Mouse (Mus musculus) thymus, postnatal 0 days (tissue): ENCODE measurements around the gene Cdkal1. TPM values are rescaled to one million over a fixed set of nuclear protein-coding genes. Genes with fewer than 3 reads are reported as not detected.

Experiments used
- DNase-seq: peaks from one replicate; pipeline ENCODE4 v3.0.0-alpha.2; 2015; ENCODE audit warnings: low spot score
- polyA plus RNA-seq: library from polyadenylated mRNA; unstranded; fragments of >200 nt; fragmentation: Nextera tagmentation; extraction: Ambion mirVana; gene quantifications from 2 replicates; pipeline ENCODE4 v1.2.1, GENCODE M21; 2015

The Cdkal1 gene
- 31.5 and 31.9 TPM in 2 replicates for polyA plus RNA-seq

DNA sequence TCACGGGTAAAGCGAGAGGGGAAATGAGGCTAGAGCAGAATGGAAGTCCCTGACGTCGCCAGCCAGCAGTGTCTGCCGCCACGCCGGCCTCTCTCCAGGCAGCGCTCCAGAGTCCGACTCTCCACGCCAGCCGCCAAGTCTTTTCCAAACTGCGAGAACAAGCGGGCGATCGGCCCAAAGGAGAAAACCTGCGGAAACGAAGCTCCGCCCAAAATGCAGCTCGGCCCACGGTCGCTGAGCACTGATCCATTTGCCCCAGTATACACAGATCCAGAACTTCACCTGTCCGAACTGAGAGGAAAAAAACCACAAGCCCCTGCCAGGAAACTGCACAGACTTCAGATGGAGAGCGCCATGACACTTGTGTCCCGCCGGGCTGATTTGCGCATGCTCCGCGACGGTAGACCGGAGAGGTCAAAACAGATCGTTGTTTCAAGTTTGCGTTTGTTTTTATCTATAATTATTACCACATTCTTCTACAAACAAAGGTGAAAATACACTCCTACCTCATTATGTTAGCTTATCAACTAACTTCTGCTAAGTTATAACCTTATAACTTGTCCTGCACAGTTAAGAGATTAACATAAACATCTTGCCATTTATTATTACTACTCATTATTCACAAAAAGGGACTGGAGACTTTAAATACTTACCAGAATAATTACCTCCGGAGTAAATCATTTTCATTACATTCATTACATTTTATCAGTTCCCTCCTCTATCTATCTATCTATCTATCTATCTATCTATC lies at the start of gene Cdkal1:
Gene Cdkal1 (minus strand): TSS at position 394 of the 751 bp plus-strand sequence.
- peak; percentile 82 for DNase-seq

DNA sequence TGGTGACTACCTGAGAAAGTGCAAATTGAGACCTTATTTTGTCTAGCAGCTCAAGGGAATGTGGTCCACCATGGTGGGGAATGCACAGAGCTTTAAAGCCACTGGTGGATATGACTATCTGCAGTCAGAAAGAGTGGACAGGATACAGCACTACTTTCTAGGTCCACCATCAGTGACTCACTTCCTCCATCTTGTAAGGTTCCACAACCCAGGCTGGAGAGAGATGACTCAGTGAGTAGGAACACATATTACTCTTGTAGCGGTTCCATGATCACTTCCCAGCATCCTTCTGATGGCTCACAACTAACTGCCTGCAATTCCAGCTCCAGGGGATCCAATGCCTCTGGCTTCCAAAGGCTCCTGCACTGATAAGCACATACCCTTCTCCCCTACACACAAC lies 47.9 kb upstream of the Cdkal1 start:
- no peak for DNase-seq

DNA sequence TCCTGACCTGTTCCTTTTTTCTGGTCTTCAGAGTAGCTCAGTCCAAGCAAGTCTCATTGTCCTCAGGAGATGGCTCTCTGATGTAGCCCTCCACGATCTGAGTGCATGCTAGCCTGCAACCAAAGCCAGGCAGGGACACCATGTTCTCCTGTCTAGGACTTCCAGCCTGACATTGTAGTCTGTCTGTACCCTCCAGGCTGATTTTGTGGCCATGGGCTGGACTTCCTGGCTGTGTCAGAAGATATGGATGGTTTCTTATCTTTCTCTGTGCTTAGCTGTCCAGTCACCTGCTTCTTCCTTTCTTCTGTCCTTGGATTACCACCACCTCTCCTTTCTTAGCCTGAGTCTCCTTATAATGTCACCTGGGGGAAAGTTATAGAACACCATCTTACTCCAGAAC lies 47.2 kb upstream of the Cdkal1 start:
- no peak for DNase-seq

DNA sequence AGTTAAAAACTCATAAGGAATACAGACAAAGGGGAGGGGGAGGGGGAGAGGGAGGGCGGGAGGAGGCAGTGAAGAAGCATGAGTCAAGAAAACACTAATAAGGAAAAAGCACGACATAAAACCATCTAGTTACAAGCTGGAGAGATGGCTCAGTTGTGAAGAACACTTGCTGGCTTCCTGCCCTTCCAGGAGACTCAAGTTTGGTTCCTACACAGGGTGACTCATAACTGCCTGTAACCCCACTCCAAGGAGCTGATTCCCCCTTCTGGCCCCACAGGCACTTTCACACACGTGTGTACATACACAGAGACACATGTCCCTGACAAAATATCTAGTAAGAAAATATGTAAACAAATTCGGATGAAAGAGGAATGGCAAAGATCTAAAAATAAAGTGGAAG lies 46.2 kb upstream of the Cdkal1 start:
- DNase-seq = no peak

DNA sequence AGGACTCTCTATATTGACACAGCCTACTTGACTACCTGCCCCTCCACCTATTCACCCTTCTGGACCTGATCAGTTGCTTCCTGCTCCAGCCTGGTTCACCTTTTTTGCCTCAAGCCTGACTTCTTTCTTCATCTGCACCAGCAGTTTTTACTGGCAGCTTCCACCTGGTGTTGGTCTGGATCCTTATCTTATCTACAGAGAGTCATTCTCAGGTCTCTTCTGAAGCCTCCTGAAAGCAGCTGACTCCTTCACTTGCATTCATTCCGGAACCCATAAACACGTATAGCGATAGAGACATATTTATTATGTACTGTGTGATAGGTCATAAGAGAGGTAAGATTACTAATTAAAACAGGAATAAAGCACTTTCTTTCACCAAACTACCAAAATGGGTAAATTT lies 11.3 kb upstream of the Cdkal1 start:
- DNase-seq = no peak

DNA sequence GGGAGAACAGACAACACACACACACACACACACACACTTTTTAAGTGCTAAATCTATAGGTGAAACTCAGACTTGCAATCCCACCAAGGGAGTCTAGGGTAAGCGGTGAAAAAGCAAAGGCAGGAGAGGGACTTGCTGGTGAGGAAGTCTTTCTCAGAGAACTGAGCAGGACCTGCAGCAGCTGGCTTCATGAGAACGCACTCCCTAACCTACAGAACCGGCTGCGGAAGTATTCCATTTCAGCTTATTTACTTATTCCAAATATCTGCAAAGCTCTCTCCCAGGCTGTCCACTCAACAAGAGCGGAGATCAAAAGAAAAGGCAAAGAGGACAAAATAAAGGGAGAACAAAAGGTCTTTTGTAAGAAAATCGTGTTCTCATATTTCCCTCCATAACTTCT lies 8.9 kb upstream of the Cdkal1 start:
- no peak for DNase-seq

DNA sequence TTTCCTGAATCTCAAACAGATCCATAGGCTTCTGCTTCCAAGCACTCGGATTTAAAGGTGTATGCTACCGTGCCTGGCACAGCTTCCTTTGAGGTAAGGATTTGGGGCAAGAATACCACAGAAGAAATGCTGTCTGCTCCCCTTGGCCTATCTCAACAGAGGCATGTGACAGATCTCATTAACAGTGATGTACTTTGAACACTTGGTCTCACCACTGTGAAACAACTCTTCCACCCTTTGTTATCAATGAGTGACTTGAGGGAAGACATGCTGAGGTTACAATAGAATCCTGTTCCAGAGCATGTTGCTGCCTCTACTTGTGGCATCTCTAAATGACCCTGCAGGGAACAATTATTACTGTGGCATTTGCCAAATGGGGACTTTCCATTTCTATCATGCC lies 4.6 kb upstream of the Cdkal1 start:
- DNase-seq = no peak

DNA sequence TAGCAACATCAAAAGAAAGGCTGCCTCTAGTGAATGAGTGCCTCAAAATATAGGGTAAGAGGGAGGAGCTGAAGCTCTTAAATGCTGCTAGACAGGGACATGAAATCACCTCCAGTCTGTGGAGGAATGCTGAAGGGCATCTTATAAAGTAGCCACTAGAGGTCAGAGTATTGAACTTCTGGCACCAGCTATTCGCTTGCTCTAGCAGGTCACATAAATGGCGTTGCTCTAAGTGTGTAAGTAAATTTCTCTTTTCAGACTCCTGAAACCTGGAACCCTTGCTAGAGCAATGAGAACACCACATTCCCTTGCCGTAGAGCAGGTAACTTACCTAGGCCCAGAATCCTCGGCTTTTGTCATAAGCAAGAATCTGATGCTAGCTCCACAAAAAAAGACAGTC lies 2.0 kb upstream of the Cdkal1 start:
- DNase-seq = peak; percentile 43

DNA sequence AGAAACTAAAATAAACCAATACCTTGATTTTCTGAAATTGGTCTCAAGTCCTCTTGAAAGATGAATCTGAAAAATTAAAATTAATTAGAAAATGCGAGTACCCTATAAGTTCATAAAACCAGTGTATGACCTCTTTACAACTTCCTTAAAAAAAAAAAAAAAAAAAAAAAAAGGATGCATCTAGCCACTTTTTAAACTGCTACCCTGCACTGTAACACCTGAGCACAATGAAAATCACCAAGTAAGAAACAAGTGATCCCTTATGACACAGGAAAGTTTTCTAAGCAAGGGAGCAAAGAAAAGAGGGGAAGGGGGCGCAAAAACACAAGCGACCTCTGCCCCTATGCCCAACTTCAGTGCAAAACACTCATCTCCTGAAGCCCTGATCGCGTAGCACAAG lies 598 bp downstream of the Cdkal1 start:
- no peak for DNase-seq

DNA sequence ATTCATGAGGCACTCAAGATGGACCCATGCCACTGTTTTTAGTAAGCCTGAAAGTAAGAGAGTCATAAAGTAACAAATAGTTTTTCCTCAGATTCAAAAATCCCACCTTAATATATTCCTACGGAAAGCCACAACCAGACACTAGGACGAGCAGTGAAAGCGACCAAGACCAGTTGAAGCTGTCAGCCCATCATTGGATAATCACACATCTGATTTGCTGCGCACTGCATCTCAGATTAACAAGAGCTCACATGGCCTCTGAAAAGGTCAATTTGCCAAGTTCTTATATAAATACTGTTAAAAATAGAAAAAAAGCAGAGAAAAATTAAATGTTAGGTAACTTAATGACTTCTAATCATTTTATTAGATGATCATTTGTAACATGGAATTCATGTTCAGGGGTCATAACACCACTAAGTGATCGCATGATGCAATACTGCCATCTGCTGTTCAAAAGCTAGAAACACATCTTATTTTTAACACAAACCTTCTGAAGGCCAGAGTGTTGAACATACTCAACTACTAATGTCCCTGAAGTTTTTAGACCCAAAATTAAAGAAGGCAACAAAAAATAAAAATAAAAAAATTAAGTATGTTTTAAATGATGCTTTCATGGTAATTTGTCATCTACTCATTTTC lies 16.9 kb downstream of the Cdkal1 start:
- DNase-seq = peak; percentile 49

DNA sequence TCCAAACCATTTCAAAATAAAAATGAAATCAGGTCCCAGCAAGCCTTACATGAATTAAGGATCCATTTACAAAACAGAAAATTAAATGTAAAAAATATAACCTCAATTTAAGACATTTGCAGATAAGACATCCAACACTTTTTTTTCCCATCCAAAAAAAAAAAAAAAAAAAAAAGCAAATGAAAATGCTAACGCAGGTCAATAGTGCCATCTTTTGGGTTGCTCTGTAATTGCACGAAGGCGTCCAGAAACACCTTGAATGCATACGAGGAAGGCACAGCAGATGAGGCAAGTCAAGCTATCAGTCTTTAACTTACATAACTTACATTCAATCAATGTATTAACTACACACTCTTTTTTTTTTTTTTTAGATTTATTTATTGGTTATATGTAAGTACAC lies 20.3 kb downstream of the Cdkal1 start:
- peak; percentile 66 for DNase-seq

DNA sequence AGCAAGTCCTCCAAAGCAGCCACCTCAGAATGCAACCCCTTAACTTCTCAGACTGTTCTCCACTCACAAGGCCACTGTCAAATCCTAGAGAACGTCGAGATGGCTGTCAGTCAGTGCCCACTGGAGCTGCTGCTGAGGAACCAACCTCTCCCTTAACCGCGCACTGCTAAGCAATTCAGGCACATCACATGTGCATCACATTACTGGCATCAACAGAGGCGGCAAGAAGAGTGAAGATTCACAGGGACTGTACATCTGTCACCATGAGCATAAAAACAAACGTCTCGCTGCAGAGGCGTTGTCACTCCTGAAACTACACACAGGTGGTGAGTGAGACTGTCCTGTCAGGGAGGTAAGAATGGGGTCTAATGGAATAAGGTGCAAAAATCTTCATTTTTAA lies 21.7 kb downstream of the Cdkal1 start:
- no peak for DNase-seq

DNA sequence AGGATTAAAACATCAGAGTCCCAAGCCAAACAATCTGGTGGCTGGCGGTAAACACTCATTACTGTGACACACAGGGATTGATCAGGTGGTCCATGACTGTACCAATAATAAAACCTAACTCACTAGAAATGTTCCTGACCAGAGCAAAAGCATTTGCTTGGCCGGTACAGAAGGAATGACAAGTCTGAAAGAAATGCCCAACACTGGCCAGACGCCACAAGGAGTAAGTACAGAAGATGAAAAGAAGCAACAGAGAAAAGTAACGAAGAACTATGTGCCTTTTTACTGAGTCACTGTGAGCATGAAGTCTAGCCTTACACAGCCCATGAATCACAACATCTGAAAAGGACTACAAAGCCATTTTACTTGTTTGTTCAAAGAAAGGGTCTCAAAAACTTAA lies 24.3 kb downstream of the Cdkal1 start:
- DNase-seq = no peak

DNA sequence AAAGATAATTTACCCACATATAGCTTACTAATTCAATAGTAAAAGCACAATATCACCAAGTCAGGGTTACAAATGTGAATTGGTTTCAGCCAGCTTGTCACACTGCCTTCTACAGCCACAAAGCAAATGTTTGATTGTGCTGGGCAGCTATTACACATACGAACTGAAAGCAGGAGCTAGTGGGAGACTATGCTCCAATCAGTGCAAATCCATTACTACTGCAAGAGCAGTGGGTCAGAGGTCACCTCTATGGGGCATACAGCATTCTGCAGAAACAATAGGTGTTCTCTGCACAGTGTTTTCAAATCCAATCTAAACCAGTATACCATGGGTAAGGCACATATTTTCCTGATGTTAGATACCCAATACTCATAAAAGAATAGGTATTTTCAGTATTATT lies 27.4 kb downstream of the Cdkal1 start:
- no peak for DNase-seq

DNA sequence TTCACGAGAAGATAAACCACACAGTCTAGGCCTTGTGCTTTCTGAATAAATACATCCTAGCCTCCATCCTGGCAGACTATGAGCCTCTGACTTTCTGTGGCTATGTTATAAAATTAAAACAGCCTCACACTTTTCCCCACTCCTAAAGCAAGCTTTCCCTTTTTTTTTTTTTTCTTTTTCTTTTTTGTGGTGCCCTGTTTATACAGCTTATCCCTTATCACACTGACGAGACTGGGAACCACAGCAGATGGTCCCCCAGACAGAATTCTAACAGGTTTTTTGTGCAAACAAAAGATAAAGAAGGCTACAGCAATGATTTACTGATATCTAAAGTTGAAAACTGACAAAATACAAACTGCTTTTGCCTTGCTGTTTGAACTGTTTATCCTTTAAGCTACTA lies 29.0 kb downstream of the Cdkal1 start:
- DNase-seq = no peak

DNA sequence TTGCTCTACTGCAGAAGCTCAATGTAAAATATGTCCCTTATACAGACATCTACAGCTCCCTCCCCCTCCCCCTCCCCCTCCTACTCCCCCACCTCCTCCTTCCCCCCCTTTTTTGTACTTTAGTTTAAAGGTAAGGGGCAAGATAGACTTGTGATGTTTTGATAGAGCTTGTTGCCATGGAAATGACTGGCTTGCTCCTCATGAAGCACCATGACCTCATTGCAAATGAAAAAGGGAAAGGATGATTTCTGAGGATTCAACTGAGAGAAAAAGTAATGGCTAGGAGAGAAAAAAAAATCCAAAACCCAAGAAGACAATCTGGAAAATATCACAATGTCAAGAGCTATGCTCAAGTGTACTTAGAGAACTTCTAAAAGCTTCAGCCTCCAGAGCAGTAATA lies 29.4 kb downstream of the Cdkal1 start:
- DNase-seq = no peak

DNA sequence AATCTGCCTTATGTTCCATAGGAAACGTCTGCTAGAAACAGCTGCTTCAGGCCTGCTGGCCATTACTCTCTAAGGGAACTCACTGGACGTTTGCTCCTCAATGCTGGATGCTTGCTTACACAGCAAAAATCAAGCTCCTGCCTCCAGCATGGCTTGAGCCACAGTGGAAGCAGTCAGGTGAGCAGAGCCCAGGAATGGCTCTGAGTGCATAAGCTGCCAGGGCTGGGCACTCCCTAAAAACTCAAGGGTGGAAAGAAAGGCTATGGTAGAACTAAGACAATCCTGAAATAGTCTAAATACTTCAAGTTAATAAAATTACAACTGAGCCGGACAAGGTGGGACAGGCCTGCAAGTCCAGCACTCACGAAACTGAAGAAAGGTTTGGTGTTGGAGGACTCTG lies 30.7 kb downstream of the Cdkal1 start:
- no peak for DNase-seq

DNA sequence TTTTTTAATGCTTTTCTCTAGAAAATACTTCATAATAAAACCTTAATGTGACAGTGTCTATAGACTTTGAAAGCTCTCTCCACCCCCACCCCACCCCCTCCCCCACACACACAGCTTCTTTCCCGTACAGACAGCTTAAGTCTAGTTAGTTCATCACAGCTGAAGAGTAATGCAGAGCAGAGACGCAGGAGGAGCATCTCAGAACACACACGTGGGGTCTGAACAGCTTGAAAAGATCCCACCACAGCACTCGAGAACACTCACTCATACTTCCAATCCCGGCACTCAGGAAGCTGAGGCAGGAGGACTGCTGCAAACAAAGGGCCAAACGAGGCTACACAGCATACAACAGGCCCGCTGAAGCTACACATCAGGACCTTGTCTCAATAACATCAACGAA lies 31.1 kb downstream of the Cdkal1 start:
- no peak for DNase-seq

DNA sequence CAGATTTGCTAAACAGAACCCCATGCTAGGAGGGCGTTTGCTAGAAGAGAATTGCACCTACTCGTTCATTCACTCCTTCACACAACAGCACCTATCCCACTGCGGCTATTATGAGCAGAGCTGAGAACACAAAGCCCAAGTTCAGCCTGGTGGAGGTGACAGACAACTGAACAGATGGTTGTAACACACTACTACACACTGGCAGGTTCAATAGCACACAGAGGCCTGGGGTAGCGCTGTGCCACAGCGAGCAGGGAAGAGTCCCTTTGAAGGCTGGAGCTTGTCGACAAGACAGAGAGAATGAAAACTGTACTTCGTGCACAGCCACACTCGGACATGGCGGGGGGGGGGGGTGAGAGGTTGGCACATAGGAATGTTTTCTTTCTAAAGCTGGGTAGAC lies 31.6 kb downstream of the Cdkal1 start:
- DNase-seq = no peak

DNA sequence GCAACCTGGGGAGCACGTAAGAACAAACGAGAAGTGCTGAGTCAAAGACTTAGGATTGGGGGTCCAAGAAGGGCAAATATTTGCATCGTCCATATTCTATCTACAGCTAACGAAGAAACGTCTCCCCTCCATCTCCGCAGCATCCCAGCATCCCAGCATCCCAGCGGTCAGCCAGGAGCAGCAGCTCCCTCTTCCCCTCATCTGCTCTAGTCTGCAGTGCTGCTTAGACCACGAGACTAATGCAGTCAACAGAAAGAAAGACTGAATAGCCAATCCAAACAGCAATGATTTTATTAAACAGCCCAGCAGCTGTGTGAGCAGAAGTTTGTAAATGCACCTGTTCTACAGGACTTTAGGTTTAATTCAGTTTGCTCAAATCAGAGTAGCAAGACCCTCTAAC lies 32.0 kb downstream of the Cdkal1 start:
- DNase-seq = no peak

DNA sequence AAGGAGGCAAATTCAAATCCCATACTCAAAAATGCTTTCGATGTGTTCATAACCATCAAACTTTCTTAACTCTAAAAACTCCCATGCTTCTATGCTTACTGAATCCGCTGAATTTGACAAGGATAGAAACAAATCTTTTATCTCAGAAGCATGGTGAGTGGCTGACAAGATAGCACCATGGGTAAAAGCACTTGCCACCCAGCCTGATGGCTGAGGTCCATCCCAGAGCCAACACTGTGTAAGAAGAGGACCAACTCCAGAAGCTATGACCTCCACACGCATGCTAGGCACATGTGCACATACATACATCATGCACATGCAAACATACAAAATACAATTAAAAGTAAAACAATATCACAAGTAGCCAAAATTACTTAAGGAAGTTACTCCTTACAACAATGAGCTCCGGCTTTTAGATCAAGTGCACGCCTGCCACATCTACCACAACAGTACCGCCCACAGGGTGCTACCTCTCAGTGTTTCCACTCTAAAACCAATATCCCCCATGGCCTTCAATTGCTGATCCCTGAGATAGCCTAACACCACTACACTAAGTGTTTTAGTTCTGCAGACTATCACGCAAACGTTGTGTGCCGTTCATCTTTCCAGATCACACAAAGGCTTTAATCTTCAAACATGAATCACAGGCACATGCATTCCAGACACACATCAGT lies 35.4 kb downstream of the Cdkal1 start:
- DNase-seq = no peak

DNA sequence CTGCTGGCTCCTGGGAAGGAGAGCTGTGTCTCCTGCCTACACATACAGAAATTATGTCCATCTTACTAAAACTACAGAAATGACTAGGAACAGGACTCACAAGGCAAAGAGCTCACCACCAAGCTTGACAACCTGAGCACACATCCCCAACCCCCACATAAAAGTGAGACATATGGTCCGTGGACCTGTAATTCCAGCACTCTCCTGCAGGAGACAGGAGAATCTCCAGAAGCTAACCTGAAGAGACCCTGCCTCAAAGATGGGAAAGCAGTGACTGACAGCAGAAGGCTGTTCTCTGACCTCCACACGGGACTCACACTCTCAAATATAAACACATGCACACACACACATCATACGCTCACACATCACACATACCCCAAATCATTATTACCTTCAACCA lies 36.3 kb downstream of the Cdkal1 start:
- DNase-seq = no peak

DNA sequence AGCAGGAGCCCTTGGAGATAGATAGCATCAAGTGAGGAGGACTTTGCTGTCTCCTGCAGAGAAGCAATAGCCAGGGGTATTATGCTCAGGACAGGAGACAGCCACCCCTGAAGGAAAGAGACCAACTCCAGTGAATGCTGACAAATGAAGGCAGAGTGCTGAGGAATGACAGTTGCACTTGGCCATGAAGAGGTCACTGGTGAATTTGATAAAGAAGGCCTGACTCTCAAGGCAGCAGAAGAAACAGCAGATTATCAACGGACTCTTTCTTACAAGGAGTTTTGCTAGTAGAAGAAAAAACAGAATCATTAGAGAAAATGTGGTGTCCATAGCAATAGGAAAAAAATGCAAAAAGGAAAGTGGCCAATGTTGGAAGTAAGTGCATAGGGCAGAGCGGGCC lies 37.2 kb downstream of the Cdkal1 start:
- DNase-seq = no peak
